Mouse (Mus musculus) heart, embryonic 11.5 days (tissue): ENCODE results near the gene Fam71f2. TPM values are rescaled to one million over a fixed set of nuclear protein-coding genes. Genes with fewer than 3 reads are reported as not detected.

Source experiments
- ATAC-seq: fragments of 200-750 bp; cut with Nextera tagmentation; replicated peaks from 2 replicates; pipeline ENCODE4 v1.8.0; 2017; ENCODE audit warnings: moderate library complexity; ENCODE audit not compliant: insufficient number of reproducible peaks, low FRiP score, low TSS enrichment
- H3K27ac ChIP-seq: fragments of 300-500 bp; sonication (generic); 2 replicates; pipeline ENCODE4 v1.5.1; 2014; ENCODE audit warnings: mild to moderate bottlenecking, low read depth, low read length
- H3K27me3 ChIP-seq: fragments of 300-500 bp; sonication (generic); 2 replicates; pipeline ENCODE4 v1.6.1; 2014; ENCODE audit warnings: mild to moderate bottlenecking, low read length, mixed read lengths; ENCODE audit not compliant: control insufficient read depth, insufficient read depth
- H3K36me3 ChIP-seq: fragments of 300-500 bp; sonication (generic); 2 replicates; pipeline ENCODE4 v1.6.1; 2014; ENCODE audit warnings: mild to moderate bottlenecking, low read length, moderate library complexity, mixed read lengths; ENCODE audit not compliant: control insufficient read depth, insufficient read depth
- H3K4me1 ChIP-seq: fragments of 300-500 bp; sonication (generic); 2 replicates; pipeline ENCODE4 v1.6.1; 2014; ENCODE audit warnings: low read length; ENCODE audit not compliant: control insufficient read depth, insufficient read depth
- H3K4me2 ChIP-seq: fragments of 300-500 bp; sonication (generic); 2 replicates; pipeline ENCODE4 v1.6.1; 2014; ENCODE audit warnings: mild to moderate bottlenecking, moderate library complexity
- H3K4me3 ChIP-seq: fragments of 300-500 bp; sonication (generic); 2 replicates; pipeline ENCODE4 v1.5.1; 2014; ENCODE audit warnings: low read depth, low read length
- H3K9ac ChIP-seq: fragments of 300-500 bp; sonication (generic); 2 replicates; pipeline ENCODE4 v1.6.1; 2014; ENCODE audit warnings: mild to moderate bottlenecking, low read depth, low read length, moderate library complexity
- H3K9me3 ChIP-seq: fragments of 300-500 bp; sonication (generic); replicated peaks from 2 replicates; pipeline ENCODE4 v1.6.1; 2016; ENCODE audit warnings: low read length; ENCODE audit not compliant: control insufficient read depth
- WGBS: fragments of 180-500 bp; shearing (Covaris S2); extraction: QIAGEN DNeasy Blood & Tissue Kit; methylation state at CpG from one replicate; pipeline ENCODE4 v1.1.7; 2014; ENCODE audit not compliant: insufficient replicate concordance; 5-methylcytosine and 5-hydroxymethylcytosine counted together
- polyA plus RNA-seq: library from polyadenylated mRNA; unstranded; fragments of >200 nt; fragmentation: Nextera tagmentation; extraction: Ambion mirVana; gene quantifications from 2 replicates; pipeline ENCODE4 v1.2.1, GENCODE M21; 2014

The Fam71f2 gene
- polyA plus RNA-seq, 1 experiment from 2014 or later, result 0.53 TPM

DNA sequence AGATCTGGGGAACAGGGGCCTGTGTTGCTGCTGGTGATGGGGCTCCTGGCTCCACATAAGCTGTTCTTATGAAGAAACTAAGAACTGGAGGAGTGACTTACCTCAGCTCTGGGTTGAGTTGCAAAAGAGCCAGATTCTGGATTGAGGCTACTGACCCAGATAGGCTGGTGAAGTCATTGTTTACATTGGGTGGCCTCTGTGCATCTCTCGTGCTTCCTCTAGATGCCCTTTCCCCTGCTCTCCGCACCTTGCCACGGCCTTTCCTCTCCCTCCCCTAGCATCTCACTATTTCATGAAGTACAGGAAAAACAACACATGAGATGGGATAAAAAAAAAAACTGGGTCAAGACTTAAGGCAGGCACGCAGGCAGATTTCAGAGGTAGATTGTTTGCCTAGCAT, 12.5 kb upstream of the Fam71f2 start:
- H3K36me3 ChIP-seq, result no peaks in the 10 kb centered on the region
- no peak for ATAC-seq
- 42% methylated on average over 4 of the region's 4 CpGs for WGBS

DNA sequence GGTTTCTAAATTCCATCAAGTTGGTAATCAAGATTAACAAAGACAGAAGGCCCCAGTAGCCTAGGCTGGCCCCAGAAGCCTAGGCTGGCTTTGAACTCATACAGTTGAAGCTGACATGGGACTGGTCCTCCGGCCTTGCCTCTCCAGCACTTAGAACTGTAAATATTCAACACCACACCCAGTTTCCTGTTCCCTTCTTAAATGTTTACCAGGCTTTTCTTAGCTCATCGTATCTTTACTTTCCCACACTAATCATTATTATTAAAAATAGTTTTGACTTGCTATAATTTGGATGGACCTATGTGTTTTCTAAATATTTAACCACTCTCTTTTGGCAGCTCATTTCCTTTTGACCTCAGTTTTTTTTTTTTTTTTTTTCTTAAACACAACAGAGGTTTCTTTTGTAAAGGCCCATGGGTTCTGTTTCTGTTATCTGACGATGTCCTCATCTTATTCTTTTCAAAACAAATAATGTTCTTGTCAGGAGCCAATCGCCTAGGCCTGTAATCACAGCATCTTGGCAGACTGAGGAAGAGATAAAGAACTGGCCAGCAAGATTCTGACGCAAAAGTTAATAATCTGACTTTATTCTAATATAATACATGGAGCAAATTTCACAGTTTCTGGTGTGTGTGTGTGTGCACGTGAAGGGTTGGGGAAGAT, 10.3 kb upstream of the Fam71f2 start:
- no peak for ATAC-seq
- Histone ChIP-seq H3K36me3 (no peaks in the 10 kb centered on the region), H3K4me3 (no peak overlapping the region), H3K4me2 (no peak overlapping the region), H3K9me3 (no peaks in the 10 kb centered on the region), H3K27me3 (no peaks in the 10 kb centered on the region), H3K4me1 (peaks cover 6% of the 10 kb centered on the region; the same call in 1 of the 2 replicates), H3K9ac (no peak overlapping the region), H3K27ac (no peak overlapping the region)
- 60% methylated on average over 6 of the region's 6 CpGs for WGBS

More for the DNA sequence above, 12.5 kb upstream of the Fam71f2 start:
- H3K27ac ChIP-seq, result no peak overlapping the region
- no peaks in the 10 kb centered on the region for H3K9me3 ChIP-seq
- no peak overlapping the region for H3K4me2 ChIP-seq
- no peak overlapping the region for H3K4me3 ChIP-seq
- peaks cover 6% of the 10 kb centered on the region; the same call in 1 of the 2 replicates for H3K4me1 ChIP-seq
- H3K27me3 ChIP-seq, result no peaks in the 10 kb centered on the region
- H3K9ac ChIP-seq, result no peak overlapping the region

- Histone ChIP-seq H3K9ac (0 out of 2 replicates have a peak overlapping the region, but pooled peaks have one; percentile 16), H3K4me2 (peak overlapping the region; percentile 45), H3K27ac (no peak overlapping the region), H3K4me3 (no peak overlapping the region), H3K4me1 (peaks cover 6% of the 10 kb centered on the region; the same call in 1 of the 2 replicates), H3K36me3 (0 out of 2 replicates have a peak, but pooled peaks cover 5% of the 10 kb centered on the region), H3K9me3 (no peaks in the 10 kb centered on the region), H3K27me3 (no peaks in the 10 kb centered on the region)
- 5% methylated on average over 8 of the region's 8 CpGs for WGBS
- ATAC-seq, result no peak
Measured at GRCm38 (mm10) chr6:29270961-29271360, 8.4 kb upstream of the Fam71f2 start.

GRCm38 (mm10) chr6:29272312-29273072, 6.9 kb upstream of the Fam71f2 start, which contains the start of gene Hilpda:
Gene Hilpda, plus strand, starts transcription at chr6:29272488.
- Histone ChIP-seq H3K4me1 (peaks cover 6% of the 10 kb centered on the region; the same call in 1 of the 2 replicates), H3K4me3 (peak within 1 kb of the TSS; percentile 68), H3K36me3 (0 out of 2 replicates have a peak, but pooled peaks cover 5% of the 10 kb centered on the region), H3K27me3 (no peaks in the 10 kb centered on the region), H3K9ac (peak within 1 kb of the TSS; percentile 90), H3K27ac (peak within 1 kb of the TSS; percentile 70), H3K4me2 (peak within 1 kb of the TSS; percentile 74), H3K9me3 (no peaks in the 10 kb centered on the region)
- WGBS, result under 1% methylated on average over 46 of the region's 46 CpGs
- peak; percentile 98 for ATAC-seq

DNA sequence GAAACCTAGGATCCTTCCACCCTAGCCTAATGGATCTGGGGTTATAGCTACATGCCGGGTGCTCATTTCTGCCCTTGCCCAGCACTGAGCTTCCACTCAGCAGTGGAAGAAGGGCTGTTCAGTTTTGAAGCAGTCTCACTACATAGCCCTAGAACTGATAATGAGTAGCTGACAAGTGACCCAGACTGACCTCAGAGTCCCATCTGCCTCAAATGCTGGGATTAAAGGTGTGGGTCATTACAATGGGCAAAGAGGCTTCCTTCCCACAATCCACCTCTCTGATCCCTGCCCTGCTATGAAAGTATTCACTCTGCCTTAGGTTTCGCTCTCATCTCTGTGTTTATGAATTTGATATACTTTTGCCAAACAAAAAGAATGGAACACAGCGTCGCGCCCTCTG, 2.6 kb upstream of the Fam71f2 start:
- H3K27me3 ChIP-seq, result no peaks in the 10 kb centered on the region
- no peaks in the 10 kb centered on the region for H3K4me1 ChIP-seq
- ATAC-seq, result no peak
- no peak overlapping the region for H3K9ac ChIP-seq
- 0 out of 2 replicates have a peak, but pooled peaks cover 5% of the 10 kb centered on the region for H3K36me3 ChIP-seq
- 87% methylated on average over 5 of the region's 5 CpGs for WGBS
- H3K9me3 ChIP-seq, result no peaks in the 10 kb centered on the region
- H3K27ac ChIP-seq, result no peak overlapping the region
- H3K4me3 ChIP-seq, result no peak overlapping the region
- no peak overlapping the region for H3K4me2 ChIP-seq

GRCm38 (mm10) chr6:29278513-29279267, 703 bp upstream of the Fam71f2 start:
- peak; percentile 46; the same call in 1 of the 2 replicates for ATAC-seq
- 14% methylated on average over 8 of the region's 8 CpGs for WGBS
- no peak overlapping the region for H3K4me3 ChIP-seq
- peak overlapping the region; percentile 41 for H3K27ac ChIP-seq
- 0 out of 2 replicates have a peak, but pooled peaks cover 5% of the 10 kb centered on the region for H3K36me3 ChIP-seq
- no peaks in the 10 kb centered on the region for H3K9me3 ChIP-seq
- no peak overlapping the region for H3K9ac ChIP-seq
- no peak overlapping the region for H3K4me2 ChIP-seq
- no peaks in the 10 kb centered on the region for H3K4me1 ChIP-seq
- no peaks in the 10 kb centered on the region for H3K27me3 ChIP-seq

DNA sequence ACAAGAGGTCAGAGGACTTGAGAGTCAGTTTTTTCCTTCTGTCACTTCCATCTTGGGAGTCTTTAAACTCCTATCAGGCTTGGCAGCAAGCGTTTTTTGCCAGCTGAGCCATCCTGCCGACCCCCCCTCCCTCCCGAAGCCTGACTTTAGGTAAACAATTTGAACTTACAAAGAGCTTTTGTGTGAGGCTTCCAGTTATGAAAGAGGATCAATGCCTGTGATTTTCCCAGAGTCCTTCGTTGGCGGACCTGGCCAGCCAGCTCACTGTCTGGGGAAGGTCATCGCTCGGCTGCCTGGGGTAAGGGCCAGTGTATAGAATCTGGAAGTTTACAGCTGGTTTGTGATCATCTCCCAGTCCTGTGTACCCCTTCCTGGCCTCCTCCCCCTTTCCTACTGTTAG, 1.3 kb downstream of the Fam71f2 start:
- H3K4me2 ChIP-seq, result no peak overlapping the region
- H3K27ac ChIP-seq, result no peak overlapping the region
- no peaks in the 10 kb centered on the region for H3K4me1 ChIP-seq
- H3K4me3 ChIP-seq, result no peak overlapping the region
- no peaks in the 10 kb centered on the region for H3K9me3 ChIP-seq
- WGBS, result 59% methylated on average over 7 of the region's 7 CpGs
- H3K9ac ChIP-seq, result no peak overlapping the region
- ATAC-seq, result no peak
- no peaks in the 10 kb centered on the region for H3K27me3 ChIP-seq
- H3K36me3 ChIP-seq, result no peaks in the 10 kb centered on the region

DNA sequence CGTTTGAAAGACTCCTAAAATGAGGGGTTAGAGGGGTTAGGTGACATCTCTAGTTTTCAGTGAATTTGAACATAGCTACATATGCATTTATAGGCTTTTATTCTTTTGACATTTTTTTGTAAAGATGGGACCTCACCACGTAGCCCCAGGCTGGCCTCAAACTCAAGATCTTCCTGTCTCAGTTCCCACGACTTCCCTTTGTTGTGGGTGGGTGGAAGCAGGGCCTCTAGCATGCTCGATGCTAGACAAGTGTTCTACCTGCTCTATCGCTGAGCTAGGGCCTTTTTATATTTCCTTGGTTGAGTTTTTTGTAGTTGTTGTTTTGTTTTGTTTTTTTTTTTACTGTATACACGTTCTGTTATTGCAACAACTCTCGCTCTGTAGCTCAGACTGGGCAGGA, 7.5 kb downstream of the Fam71f2 start:
- Histone ChIP-seq H3K9ac (no peak overlapping the region), H3K36me3 (no peaks in the 10 kb centered on the region), H3K27ac (no peak overlapping the region), H3K4me3 (no peak overlapping the region), H3K9me3 (no peaks in the 10 kb centered on the region), H3K4me1 (no peaks in the 10 kb centered on the region), H3K27me3 (no peaks in the 10 kb centered on the region), H3K4me2 (no peak overlapping the region)
- WGBS, result 67% methylated on average over 7 of the region's 7 CpGs
- ATAC-seq, result no peak
